Mouse (Mus musculus): ENCODE measurements around the gene Eif4e2.

The Eif4e2 gene

GRCm38 (mm10) chr1:87213735-87214704 is at the start of gene Eif4e2:
Gene Eif4e2 (plus strand): TSS chr1:87213914.
- peak; percentile 91 to 92 for DNase-seq (ENCODE audit: low spot score in 2 of 2)

GRCm38 (mm10) chr1:87164164-87164795 is 49.4 kb upstream of the Eif4e2 start:
- DNase-seq (ENCODE audit: low spot score in 2 of 2), result no peak

- DNase-seq (ENCODE audit: low spot score in 2 of 2), result no peak
Measured at GRCm38 (mm10) chr1:87164796-87165184, 48.9 kb upstream of the Eif4e2 start.

- no peak for DNase-seq (ENCODE audit: low spot score in 2 of 2)
Measured at GRCm38 (mm10) chr1:87170458-87170857, 43.3 kb upstream of the Eif4e2 start.

- no peak for DNase-seq (ENCODE audit: low spot score in 2 of 2)
Measured at GRCm38 (mm10) chr1:87171312-87171711, 42.4 kb upstream of the Eif4e2 start.

- DNase-seq (ENCODE audit: low spot score in 2 of 2), result no peak
Measured at GRCm38 (mm10) chr1:87172316-87172715, 41.4 kb upstream of the Eif4e2 start.

GRCm38 (mm10) chr1:87174006-87174955 is 39.4 kb upstream of the Eif4e2 start:
- peak; percentile 34 to 70 for DNase-seq (ENCODE audit: low spot score in 2 of 2)

- DNase-seq (ENCODE audit: low spot score in 2 of 2), result no peak
Measured at GRCm38 (mm10) chr1:87175852-87176292, 37.8 kb upstream of the Eif4e2 start.

- DNase-seq (ENCODE audit: low spot score in 2 of 2), result no peak
Measured at GRCm38 (mm10) chr1:87180896-87181295, 32.8 kb upstream of the Eif4e2 start.

GRCm38 (mm10) chr1:87183013-87183412 is 30.7 kb upstream of the Eif4e2 start, which contains the start of gene Prss56:
Gene Prss56 (plus strand): TSS chr1:87183313.
- DNase-seq (ENCODE audit: low spot score in 2 of 2), result no peak

GRCm38 (mm10) chr1:87183998-87184750 is 29.5 kb upstream of the Eif4e2 start:
- no peak for DNase-seq (ENCODE audit: low spot score in 2 of 2)

GRCm38 (mm10) chr1:87184751-87185139 is 29.0 kb upstream of the Eif4e2 start:
- DNase-seq (ENCODE audit: low spot score in 2 of 2), result peak; percentile 38 to 77

- DNase-seq (ENCODE audit: low spot score in 2 of 2), result peak in 1 of 2 experiments; percentile 14
Measured at GRCm38 (mm10) chr1:87185526-87185925, 28.2 kb upstream of the Eif4e2 start.

GRCm38 (mm10) chr1:87186261-87187036 is 27.3 kb upstream of the Eif4e2 start:
- no peak for DNase-seq (ENCODE audit: low spot score in 2 of 2)

- DNase-seq (ENCODE audit: low spot score in 2 of 2), result peak in 1 of 2 experiments; percentile 59
Measured at GRCm38 (mm10) chr1:87187037-87187355, 26.7 kb upstream of the Eif4e2 start.

- no peak for DNase-seq (ENCODE audit: low spot score in 2 of 2)
Measured at GRCm38 (mm10) chr1:87190429-87190828, 23.3 kb upstream of the Eif4e2 start, which contains the start of gene Chrnd. Gene Chrnd (plus strand): TSS chr1:87190607.

- DNase-seq (ENCODE audit: low spot score in 2 of 2), result no peak
Measured at GRCm38 (mm10) chr1:87197296-87197695, 16.4 kb upstream of the Eif4e2 start.

GRCm38 (mm10) chr1:87198119-87199065 is 15.3 kb upstream of the Eif4e2 start:
- no peak for DNase-seq (ENCODE audit: low spot score in 2 of 2)

- no peak for DNase-seq (ENCODE audit: low spot score in 2 of 2)
Measured at GRCm38 (mm10) chr1:87200811-87201210, 12.9 kb upstream of the Eif4e2 start.
